In genomic region chr2:127559070-127559966, GRCm38 (mm10) we compare ENCODE assay signal across 8 mouse cellular contexts. TPM values are rescaled to one million over a fixed set of nuclear protein-coding genes. Genes with fewer than 3 reads are reported as not detected.
DNase-seq lines count a peak whose midpoint lies in the region; ATAC-seq lines count a peak whose summit lies in the region.

No protein-coding gene starts in this region.

- peak; percentile 99 for ATAC-seq in hindbrain, embryonic 11.5 days (ENCODE audit: low FRiP score)

- H3K36me3 ChIP-seq in hindbrain, embryonic 11.5 days (ENCODE audit: control insufficient read depth, insufficient read depth, low read length), result no peaks in the 10 kb centered on the region

- peak overlapping the region; percentile 21; the same call in 1 of the 2 replicates for H3K4me2 ChIP-seq in hindbrain, embryonic 11.5 days (replicated peaks; ENCODE audit: low read depth, low read length)

- 22% methylated on average over 18 of the region's 18 CpGs for WGBS in hindbrain, embryonic 11.5 days

- 0 out of 2 replicates have a peak overlapping the region, but pooled peaks have one; percentile 8 for H3K4me3 ChIP-seq in hindbrain, embryonic 11.5 days (ENCODE audit: low read depth, low read length)

- H3K27me3 ChIP-seq in hindbrain, embryonic 11.5 days (ENCODE audit: control insufficient read depth, insufficient read depth, low read length), result peaks cover 2% of the 10 kb centered on the region; the same call in 1 of the 2 replicates

- H3K27ac ChIP-seq in hindbrain, embryonic 11.5 days (ENCODE audit: low read depth, low read length), result no peak overlapping the region

- no peaks in the 10 kb centered on the region for H3K9me3 ChIP-seq in hindbrain, embryonic 11.5 days (ENCODE audit: control insufficient read depth, low read length)

- no peak overlapping the region; the same call in 1 of the 2 replicates for H3K9ac ChIP-seq in hindbrain, embryonic 11.5 days (ENCODE audit: low read depth, low read length)

- no peaks in the 10 kb centered on the region for H3K4me1 ChIP-seq in hindbrain, embryonic 11.5 days (replicated peaks; ENCODE audit: control insufficient read depth, insufficient read depth, low read length)

- DNase-seq in MN1 (ENCODE audit: low spot score), result peak; percentile 93
- DNase-seq in cerebellum, adult 8-10 months, result peak; percentile 88
- DNase-seq in frontal cortex, adult 2 months (ENCODE audit: extremely low spot score in 1 of 2, low spot score in 1 of 2), result peak; percentile 92 to 98
- DNase-seq in hindbrain, embryonic 11.5 days (ENCODE audit: low spot score), result peak; percentile 95
- DNase-seq in layer of hippocampus, postnatal 14 days (ENCODE audit: low spot score in 2 of 2), result peak; percentile 95 to 97
- peak; percentile 92 for DNase-seq in lung, postnatal 10 days
- DNase-seq in retina, adult 2 months (ENCODE audit: low read depth, low spot score), result peak; percentile 39
- DNase-seq in thymus, postnatal 36 days, result peak; percentile 85 to 87

RNA-seq across cellular contexts. Expression of gene Prom2, which starts 18.1 kb away (rescaled TPM):
- 0.29 and 0.50 TPM in 2 replicates for polyA plus RNA-seq in frontal cortex, adult 2 months (2012; rRNA removed)
- polyA plus RNA-seq in hindbrain, embryonic 11.5 days (2014; fragmentation: Nextera tagmentation; extraction: Ambion mirVana), result 0.40 and 0.86 TPM in 2 replicates
- under 1 TPM in 1 of 2 experiments, not detected in 1; 0.38 TPM for total RNA-seq in layer of hippocampus, postnatal 14 days (2021)

RNA-seq across cellular contexts. Expression of gene Zfp661, which starts 27.6 kb away (rescaled TPM):
- 9.0 and 9.3 TPM in 2 replicates for polyA plus RNA-seq in frontal cortex, adult 2 months (2012; rRNA removed)
- polyA plus RNA-seq in hindbrain, embryonic 11.5 days (2014; fragmentation: Nextera tagmentation; extraction: Ambion mirVana), result 7.8 and 9.5 TPM in 2 replicates
- 1 to 10 TPM; 7.5 to 7.6 TPM for total RNA-seq in layer of hippocampus, postnatal 14 days (2021)

RNA-seq across cellular contexts. Expression of gene Mrps5, which starts 27.7 kb away (rescaled TPM):
- 113 and 115 TPM in 2 replicates for polyA plus RNA-seq in frontal cortex, adult 2 months (2012; rRNA removed)
- polyA plus RNA-seq in hindbrain, embryonic 11.5 days (2014; fragmentation: Nextera tagmentation; extraction: Ambion mirVana), result 154 and 157 TPM in 2 replicates
- total RNA-seq in layer of hippocampus, postnatal 14 days (2021), result 10 to 100 TPM; 86.9 to 91.8 TPM

RNA-seq across cellular contexts. Expression of gene Kcnip3, which starts 37.4 kb away (rescaled TPM):
- 87.8 and 92.9 TPM in 2 replicates for polyA plus RNA-seq in frontal cortex, adult 2 months (2012; rRNA removed)
- 2.6 and 3.4 TPM in 2 replicates for polyA plus RNA-seq in hindbrain, embryonic 11.5 days (2014; fragmentation: Nextera tagmentation; extraction: Ambion mirVana)
- 10 to 100 TPM; 56.0 to 57.3 TPM for total RNA-seq in layer of hippocampus, postnatal 14 days (2021)

Comparison
In these comparisons a context has a peak if more than half of its experiments do, and no peak if none do; other contexts are left out.
1. DNase-seq: peak in every context shown above with its lines; median percentile 96 in layer of hippocampus, postnatal 14 days; 95 in frontal cortex, adult 2 months; 95 in hindbrain, embryonic 11.5 days; 93 in MN1; 92 in lung, postnatal 10 days; 88 in cerebellum, adult 8-10 months; 86 in thymus, postnatal 36 days; 39 in retina, adult 2 months.